Mouse (Mus musculus) liver, adult (tissue): ENCODE results near the gene Grin2c.

ENCODE experiments used
- GATA4 ChIP-seq: IDR thresholded peaks from 2 replicates; pipeline ENCODE4 v1.6.1; 2014; ENCODE audit warnings: mild to moderate bottlenecking, low read length; ENCODE audit not compliant: insufficient replicate concordance

Gene Grin2c

DNA sequence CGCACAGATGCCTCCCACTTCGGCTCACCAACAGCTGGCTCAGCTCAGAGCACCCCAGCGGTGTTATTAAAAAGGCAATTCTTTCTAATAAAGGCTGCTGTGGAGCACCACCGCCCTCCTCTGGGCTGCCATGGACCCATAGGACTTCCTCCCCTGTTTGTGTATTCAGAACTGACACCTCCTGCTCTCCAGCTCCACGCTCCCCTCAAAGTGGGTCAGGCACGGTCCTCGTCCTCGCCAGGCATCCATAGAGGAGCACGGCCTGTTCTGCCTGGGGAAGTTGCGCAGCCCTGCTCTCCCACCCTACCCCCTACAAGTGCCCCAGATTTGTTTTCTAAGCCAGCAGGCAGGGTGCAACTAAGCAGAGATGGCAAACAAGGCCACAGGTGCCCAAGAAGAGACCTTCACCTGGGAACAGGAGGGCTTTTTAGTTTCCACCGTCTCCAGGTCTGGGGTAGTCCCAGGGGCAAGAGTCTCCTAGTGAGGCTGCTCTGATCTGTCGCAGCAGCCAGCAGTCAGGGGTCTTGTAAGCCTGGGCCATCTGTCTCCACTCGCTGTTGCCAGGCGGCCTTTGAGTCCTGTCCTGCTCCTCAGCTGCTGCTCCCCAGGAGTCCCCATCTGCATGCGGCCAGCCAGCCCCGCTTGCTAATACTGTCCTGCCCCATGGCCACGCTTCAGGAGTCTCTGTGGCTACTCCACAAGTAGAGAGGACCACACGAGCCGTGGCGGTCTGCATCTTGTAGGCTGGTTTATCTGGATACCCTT is 33.3 kb downstream of the Grin2c start:
- no peak for TF ChIP-seq GATA4

DNA sequence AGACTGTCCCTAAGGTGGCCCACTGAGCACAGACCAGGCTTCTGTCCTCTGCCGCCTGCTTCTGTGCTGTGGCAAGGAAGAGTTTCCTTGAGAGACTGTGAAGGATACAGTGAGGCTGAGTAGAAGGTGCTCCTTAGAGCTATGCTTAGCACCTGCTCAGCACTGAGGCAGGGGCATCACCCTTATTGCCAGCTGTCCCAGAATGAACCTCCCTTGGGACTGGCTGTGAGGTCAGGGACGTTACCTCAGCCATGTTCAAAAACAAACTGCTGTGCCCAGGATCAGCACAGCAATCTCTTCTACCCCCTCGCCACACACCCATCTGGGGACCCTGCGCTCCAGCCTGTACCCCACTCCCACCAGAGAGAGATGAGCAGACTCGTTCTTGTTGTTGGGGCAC is 34.2 kb downstream of the Grin2c start:
- TF ChIP-seq GATA4, result no peak

DNA sequence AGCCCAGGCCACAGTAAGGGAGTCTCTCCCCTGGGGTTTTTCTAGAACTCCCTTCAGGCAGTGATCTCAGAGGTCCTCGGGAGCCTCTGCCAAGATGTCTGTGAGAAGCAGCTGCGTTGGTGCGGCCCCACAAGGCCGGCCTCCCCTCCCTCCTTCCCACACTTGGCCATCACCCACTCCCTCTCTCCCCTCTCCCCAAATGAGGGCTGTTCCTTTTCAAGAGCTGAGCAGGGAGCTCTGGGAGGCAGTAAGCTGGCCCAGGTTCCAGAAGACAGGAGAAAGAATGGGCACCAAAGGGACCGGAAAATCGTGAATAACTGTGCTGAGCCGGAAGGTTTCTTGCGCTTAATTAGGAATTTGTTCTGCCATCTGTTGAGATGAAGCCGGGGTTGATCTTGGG is 35.1 kb downstream of the Grin2c start:
- TF ChIP-seq GATA4, result no peak

DNA sequence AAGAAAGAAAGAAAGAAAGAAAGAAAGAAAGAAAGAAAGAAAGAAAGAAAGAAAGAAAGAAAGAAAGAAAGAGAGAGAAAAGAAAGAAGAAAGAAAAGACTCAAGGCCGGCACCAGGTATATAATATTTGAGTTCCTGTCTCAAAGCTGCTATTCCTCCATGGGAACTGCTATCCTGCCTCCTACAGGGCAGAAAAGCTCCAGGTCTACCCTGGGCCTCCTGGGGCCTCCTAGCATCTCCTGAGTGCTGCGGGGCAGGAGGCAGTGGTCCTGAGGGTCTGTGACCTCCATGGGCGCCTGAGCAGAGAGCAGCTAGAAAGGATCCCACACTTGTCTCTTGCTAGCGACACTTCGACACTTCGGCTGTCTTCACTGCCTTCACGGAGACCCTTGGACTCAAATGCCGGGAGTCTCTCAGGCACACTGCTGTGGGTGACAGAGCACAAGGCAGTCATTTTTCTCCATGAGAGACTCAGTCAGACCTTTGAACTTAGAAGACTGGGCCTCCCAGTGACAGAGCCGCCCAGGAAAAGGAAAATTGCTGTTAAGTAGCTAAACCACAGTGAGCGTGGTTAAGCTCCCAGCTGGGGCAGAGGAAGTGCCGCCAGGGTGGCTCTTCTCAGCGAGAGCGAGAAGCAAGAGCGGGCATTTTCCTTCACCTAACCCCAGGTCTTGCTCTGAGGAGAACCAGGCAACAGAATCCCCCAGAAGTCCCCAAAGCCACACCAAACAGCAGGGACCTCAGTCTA is 35.7 kb downstream of the Grin2c start:
- no peak for TF ChIP-seq GATA4

DNA sequence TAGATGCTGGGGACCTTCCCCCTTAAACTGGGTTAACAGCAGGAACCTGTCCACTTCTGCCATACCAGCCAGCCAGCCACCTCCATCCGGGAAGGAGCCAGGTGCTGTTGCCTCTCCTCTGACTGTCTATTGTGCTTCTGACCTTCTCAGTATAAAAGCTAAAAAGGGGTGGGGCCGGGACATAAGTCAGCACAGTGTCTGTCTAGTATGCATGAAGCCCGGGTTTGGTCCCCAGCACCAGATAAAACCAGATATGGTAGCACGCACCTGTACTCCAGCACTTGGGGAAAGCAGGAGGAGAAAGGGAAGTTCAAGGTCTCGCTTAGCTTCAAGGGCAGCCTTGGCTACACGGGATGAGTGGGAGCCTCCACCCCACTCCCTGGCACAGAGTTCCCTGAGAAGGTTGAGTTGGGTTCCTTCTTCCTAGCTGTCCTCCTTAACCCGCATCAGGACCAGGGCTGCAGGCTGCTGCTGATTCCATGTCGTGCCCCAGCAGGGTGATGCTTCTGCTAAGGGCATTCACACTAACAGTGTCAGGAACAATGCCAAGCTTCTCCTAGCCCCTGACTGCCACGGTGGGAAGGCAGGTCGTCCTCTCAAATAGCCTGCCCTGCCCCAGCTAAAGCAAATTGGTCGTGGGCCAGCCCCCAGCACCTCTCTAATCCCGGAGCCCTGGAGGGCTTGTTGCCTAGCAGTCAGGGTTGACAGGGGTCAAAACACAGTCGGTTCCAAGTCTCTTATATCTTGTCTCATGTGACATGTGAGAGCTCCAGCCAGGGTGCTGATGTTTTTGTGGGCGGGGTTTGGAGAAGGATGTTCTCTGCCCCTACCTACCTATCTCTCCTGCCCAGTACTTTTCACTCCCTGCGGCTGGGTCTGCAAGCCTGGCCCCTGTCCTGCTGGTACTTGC is 37.8 kb downstream of the Grin2c start:
- TF ChIP-seq GATA4, result no peak

DNA sequence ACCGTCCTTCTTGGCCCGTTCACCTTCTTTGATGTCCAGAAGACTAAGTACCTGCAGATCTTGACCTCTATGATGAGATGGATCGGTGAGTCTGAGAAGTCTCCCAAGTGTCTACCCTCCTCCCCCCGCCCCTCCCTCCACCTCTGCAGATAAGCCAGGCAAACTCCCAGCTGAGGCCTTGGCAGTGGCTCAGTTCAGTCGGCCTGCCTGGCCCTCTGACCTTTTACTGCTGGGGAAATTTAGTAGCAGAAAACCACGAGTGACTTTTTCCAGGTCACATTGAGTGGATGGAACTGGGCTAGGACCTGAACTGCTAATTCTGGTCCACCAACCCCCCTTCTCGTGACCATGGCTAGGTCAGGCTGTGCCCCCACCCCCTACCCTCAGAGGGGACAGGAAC is 38.6 kb downstream of the Grin2c start:
- TF ChIP-seq GATA4, result no peak

DNA sequence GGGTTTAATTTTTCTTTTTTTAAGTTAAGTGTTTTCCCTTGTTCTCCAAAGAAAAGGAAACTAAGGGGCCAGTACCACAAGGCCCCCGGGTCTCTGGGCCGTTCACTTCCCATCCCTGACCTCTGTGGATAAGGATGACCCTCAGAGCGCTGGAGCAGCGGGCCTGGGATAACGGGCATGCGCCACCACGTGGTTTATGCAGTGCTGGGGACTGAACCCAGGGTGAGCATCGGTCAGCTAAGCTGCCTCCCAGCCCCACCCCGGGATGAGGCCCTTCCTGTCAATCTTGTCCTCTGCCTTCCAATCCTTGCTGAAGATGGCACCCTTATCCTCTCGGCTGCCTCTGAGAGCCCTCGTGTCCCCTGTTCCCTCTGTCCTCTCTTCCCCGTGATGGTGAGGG is 39.4 kb downstream of the Grin2c start:
- TF ChIP-seq GATA4, result peak; percentile 77; the same call in 1 of the 2 replicates

DNA sequence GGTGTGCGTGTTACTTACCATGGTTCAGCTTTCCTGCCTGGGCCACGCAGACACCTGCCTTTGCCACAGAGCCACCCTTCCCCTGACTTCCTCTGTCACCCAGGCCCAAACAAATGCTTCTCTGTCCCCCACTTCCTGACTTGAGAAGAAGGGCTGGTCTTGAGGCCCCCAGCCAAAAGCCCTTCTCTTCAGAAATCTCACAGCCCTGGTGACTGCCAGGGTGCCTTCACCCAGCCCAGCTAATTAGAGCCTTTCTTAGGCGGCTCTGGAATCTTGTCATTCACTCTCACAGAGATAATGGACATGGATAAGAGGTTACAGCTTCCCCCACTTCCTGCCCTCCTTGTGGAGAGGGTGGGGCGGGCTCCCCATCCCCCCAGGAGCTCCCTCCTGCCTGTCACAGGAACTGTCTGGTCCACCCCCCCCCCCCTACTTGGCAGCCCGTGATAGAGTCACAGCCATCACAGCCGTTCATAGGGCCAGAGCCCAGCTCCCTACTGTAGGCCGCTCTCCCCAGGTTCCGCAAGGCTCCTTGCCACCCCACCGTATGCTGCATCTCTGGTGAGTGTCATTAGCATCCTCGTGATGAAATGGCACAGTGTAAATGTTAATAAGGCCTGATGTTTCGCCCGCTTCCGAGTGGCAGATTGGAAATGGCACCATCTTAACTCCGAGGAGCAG is 40.1 kb downstream of the Grin2c start:
- TF ChIP-seq GATA4, result peak; percentile 73; the same call in 1 of the 2 replicates

DNA sequence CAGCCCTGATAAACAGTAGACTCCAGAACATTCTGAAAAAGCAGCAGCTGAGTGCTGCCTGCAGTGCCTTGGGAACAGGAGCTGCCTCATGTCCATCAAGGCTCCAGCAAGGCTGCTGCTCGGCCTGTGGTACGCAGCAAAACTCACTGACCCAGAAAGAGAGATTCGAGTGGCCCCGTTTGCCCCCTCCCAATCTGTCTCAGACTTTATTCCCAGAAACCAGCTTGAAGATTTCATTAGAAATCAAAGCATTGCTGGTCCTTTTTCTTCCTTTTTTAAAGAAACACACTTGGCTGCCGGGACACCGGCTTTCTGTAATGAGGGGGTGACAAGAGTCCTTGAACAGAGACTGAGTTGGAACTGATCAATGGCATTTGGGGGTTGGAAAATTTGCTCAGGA is 41.7 kb downstream of the Grin2c start:
- no peak for TF ChIP-seq GATA4

DNA sequence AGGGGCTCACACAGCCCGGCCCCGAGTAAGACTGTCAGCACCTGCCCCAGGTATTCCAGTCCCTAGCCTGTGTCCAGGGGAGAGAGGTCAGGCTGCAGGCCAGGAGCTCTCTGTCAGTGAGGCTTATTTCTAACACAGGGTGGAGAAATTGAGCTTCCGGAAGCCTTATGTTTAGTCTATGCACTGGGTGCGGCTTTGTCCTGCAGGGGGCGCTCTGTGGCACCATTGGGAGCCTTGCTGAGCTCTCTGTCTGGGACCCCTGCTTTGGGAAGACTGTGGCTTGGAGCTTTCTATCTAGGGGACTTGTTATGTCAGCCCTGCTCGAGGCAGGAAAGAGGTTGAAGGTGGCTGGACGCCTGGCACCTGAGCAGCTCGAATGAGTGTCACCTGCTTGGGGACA is 42.2 kb downstream of the Grin2c start:
- no peak for TF ChIP-seq GATA4

DNA sequence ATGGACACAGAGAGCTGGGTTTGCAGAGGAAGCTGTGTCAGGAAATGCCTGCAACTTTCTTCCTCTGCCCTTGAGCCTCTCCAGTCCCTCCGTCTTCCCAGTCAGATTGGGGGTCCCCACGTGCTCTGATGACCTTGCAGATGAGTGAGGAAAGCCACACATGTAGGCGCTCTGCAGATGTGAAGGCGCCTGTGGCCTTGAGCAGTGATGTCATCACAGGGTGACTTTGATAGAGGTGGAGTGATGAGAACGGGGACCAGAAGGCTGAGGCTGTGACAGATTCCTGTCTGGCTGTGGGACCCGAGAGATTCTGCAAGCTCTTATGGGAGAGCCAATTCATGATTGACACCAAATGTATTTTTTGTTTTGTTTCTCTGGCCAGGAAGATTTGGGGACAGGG is 43.2 kb downstream of the Grin2c start:
- TF ChIP-seq GATA4, result no peak

DNA sequence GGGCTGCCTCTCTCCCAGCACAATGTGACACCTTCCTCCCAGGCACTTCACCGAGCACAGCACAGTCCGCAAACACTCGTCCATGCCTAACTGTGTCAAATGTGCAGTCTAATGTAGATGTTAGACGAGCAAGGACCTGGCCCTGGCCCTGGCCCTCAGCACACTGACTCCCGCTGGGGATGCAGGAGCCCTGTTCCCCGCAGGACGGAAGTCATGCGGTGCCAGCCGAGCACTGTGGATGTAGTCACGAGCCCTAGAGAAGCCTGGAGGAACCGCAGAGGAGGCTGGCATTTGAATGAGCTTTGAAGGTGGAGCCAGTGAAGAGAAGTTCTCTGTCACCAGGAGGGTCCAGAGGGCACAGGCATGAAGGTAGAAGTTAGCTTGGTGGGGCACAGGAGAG is 43.6 kb downstream of the Grin2c start:
- TF ChIP-seq GATA4, result no peak

DNA sequence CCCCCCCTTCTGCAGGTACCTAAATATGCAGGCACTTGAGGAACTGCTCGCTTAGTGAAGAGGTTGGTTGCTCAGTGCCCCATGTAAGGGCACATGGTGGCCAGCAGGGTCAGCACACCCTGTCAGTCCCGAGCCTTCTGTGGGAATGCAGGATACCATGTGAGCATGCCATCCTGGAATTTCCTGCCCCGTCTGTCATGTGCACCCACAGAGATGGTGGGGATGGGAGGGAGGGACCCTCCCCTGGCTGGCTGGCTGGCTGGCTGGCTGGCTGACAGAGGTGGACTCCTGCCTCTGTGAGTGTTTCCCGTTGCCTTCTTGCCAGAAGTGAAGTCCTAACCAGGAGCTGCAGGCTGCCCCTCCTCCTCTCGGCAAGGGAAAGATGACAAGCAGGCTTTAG is 44.5 kb downstream of the Grin2c start:
- no peak for TF ChIP-seq GATA4

DNA sequence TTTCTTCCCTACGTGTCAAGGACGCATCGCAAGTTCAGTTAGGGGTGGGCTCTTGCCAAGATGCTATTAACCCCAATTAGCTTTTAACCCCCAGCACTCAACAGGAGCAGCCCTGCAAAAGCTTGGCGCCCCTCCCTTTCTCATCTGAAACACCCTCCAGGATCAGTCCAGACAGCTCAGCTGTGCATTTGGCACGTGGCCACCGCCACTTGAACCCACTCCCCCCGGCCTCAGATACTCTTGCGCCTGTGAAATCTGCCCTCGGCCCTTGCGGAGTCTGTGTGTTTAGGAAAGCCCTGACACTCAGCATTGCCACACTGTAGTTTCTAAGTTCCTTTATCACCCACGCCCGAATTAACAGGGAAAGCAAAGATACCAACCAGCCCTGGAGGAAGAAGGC is 45.0 kb downstream of the Grin2c start:
- TF ChIP-seq GATA4, result no peak

DNA sequence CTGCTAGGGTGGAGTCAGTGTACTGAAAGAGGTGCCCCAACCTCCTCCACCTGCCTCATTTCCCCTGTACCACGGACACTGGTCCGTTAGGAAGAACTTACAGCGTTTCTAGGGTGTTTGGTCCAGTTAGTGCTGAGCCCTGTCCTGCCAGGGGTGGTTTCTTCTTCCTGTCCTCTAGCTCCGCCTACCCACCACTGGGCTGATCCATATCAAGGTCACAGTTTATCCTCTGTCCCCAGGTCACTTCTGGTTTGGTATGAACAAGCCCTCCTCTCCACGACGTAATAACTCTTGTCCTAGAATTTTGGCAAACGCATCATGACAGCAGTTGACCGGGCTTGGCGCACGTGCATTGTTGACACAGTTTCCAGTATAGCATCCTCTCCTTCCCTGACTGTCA is 47.4 kb downstream of the Grin2c start:
- TF ChIP-seq GATA4, result no peak
